Mouse (Mus musculus): ENCODE results near the gene Pfkfb4.

GRCm38 (mm10) chr9:108945111-108945510, 46.5 kb upstream of the Pfkfb4 start:
- TF ChIP-seq CTCF (IDR thresholded peaks at IDR 0.05; ENCODE audit: borderline replicate concordance, extremely low read depth, insufficient read depth, insufficient read length): no peak
- TF ChIP-seq POLR2A (IDR thresholded peaks at IDR 0.05; ENCODE audit: borderline replicate concordance, extremely low read depth, insufficient read depth, insufficient read length, poor library complexity, severe bottlenecking): no peak

Measured in brain, embryonic 14.5 days (tissue).